In the genomic region with DNA sequence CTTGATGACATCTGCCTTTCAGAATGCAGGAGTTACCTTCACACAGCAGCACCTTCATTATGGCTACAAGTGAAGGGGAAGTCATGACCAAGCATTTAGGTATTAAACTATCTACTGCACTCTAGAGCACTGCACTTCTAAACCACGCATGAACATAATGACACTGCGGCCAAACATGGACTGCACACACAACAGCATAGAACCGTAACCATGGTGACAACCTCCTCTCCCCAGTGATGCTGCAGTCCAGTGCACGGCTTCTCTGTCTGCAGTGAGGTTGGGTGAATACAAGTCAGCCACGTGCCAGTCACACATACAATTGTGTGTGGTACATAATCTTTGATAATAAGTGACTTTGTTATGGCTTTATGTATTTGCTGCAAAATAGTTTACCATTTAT, we compare ENCODE assay signal across 20 mouse cellular contexts. TPM values are rescaled to one million over a fixed set of nuclear protein-coding genes. Genes with fewer than 3 reads are reported as not detected.
DNase-seq lines count a peak whose midpoint lies in the region; ATAC-seq lines count a peak whose summit lies in the region.
"Had no signal": no experiment of that assay in that cellular context is flagged by ENCODE, and none has a peak within 500 bp of the region (broad histone marks: within the 10 kb centered on the region; RNA-seq: fewer than 3 reads in every experiment).

No protein-coding gene starts in this region.

- H3K4me2 ChIP-seq in hindbrain, embryonic 12.5 days (replicated peaks) = no peak overlapping the region
- H3K4me2 ChIP-seq in midbrain, embryonic 12.5 days (replicated peaks) = no peak overlapping the region
- H3K4me2 ChIP-seq in liver, embryonic 12.5 days = no peak overlapping the region
- H3K4me2 ChIP-seq: liver, embryonic 15.5 days had no signal

- no peaks in the 10 kb centered on the region for H3K9me3 ChIP-seq in megakaryocyte, embryonic 14.5 days
- no peaks in the 10 kb centered on the region for H3K9me3 ChIP-seq in hindbrain, embryonic 12.5 days (replicated peaks)
- no peaks in the 10 kb centered on the region for H3K9me3 ChIP-seq in midbrain, embryonic 12.5 days
- no peaks in the 10 kb centered on the region for H3K9me3 ChIP-seq in liver, embryonic 12.5 days (replicated peaks)
- H3K9me3 ChIP-seq: liver, embryonic 15.5 days had no signal

- H3K36me3 ChIP-seq in megakaryocyte, embryonic 14.5 days (replicated peaks; ENCODE audit: low read length) = peaks cover 43% of the 10 kb centered on the region
- H3K36me3 ChIP-seq in hindbrain, embryonic 12.5 days = peaks cover 9% of the 10 kb centered on the region; the same call in 1 of the 2 replicates
- peaks cover 9% of the 10 kb centered on the region; the same call in 1 of the 2 replicates for H3K36me3 ChIP-seq in midbrain, embryonic 12.5 days
- peaks cover 9% of the 10 kb centered on the region for H3K36me3 ChIP-seq in liver, embryonic 12.5 days

- H3K9ac ChIP-seq in hindbrain, embryonic 12.5 days = no peak overlapping the region
- no peak overlapping the region for H3K9ac ChIP-seq in midbrain, embryonic 12.5 days (replicated peaks)
- H3K9ac ChIP-seq in liver, embryonic 12.5 days = no peak overlapping the region
- H3K9ac ChIP-seq: liver, embryonic 15.5 days had no signal

- H3K4me1 ChIP-seq in megakaryocyte, embryonic 14.5 days = 0 out of 2 replicates have a peak, but pooled peaks cover 3% of the 10 kb centered on the region
- H3K4me1 ChIP-seq in hindbrain, embryonic 12.5 days = peaks cover 8% of the 10 kb centered on the region; the same call in 1 of the 2 replicates
- peaks cover 4% of the 10 kb centered on the region; the same call in 1 of the 2 replicates for H3K4me1 ChIP-seq in midbrain, embryonic 12.5 days
- no peaks in the 10 kb centered on the region for H3K4me1 ChIP-seq in liver, embryonic 12.5 days
- H3K4me1 ChIP-seq: liver, embryonic 15.5 days had no signal

- peak; percentile 21 for DNase-seq in retina, embryonic 14.5 days (ENCODE audit: low spot score)
- no peak for DNase-seq in adrenal gland, adult 8-10 months
- DNase-seq: cerebellum, adult 11-12 months; heart, adult 2 months; heart, postnatal 10 days; kidney, postnatal 4 days; layer of hippocampus, postnatal 36 days; left cerebral cortex, postnatal 4 days had no signal

- H3K27ac ChIP-seq in hindbrain, embryonic 12.5 days = no peak overlapping the region
- H3K27ac ChIP-seq in midbrain, embryonic 12.5 days (replicated peaks) = no peak overlapping the region
- no peak overlapping the region for H3K27ac ChIP-seq in liver, embryonic 12.5 days
- H3K27ac ChIP-seq: heart, adult 2 months; liver, embryonic 15.5 days had no signal

- no peaks in the 10 kb centered on the region for H3K27me3 ChIP-seq in megakaryocyte, embryonic 14.5 days (replicated peaks)
- no peaks in the 10 kb centered on the region for H3K27me3 ChIP-seq in hindbrain, embryonic 12.5 days
- H3K27me3 ChIP-seq in midbrain, embryonic 12.5 days = no peaks in the 10 kb centered on the region
- H3K27me3 ChIP-seq in liver, embryonic 12.5 days (replicated peaks) = no peaks in the 10 kb centered on the region
- H3K27me3 ChIP-seq: liver, embryonic 15.5 days had no signal

- no peak for ATAC-seq in megakaryocyte, adult 5-6 weeks (ENCODE audit: poor library complexity, severe bottlenecking)
- ATAC-seq in hindbrain, embryonic 12.5 days (ENCODE audit: low FRiP score) = peak; percentile 74; the same call in 1 of the 2 replicates
- ATAC-seq in midbrain, embryonic 12.5 days (ENCODE audit: low FRiP score, low read depth) = peak; percentile 54; the same call in 1 of the 2 replicates
- ATAC-seq in liver, embryonic 12.5 days = no peak
- ATAC-seq: activated CD4-positive, CD25-positive, alpha-beta regulatory T cell, adult 4 months; CD4-positive, CD25-positive, alpha-beta regulatory T cell, adult 4 months; intestine, postnatal 0 days had no signal

- H3K4me3 ChIP-seq in megakaryocyte, embryonic 14.5 days (replicated peaks) = peak overlapping the region; percentile 29
- H3K4me3 ChIP-seq in hindbrain, embryonic 12.5 days = no peak overlapping the region
- H3K4me3 ChIP-seq in midbrain, embryonic 12.5 days = no peak overlapping the region
- no peak overlapping the region for H3K4me3 ChIP-seq in liver, embryonic 12.5 days
- H3K4me3 ChIP-seq: heart, adult 2 months; liver, embryonic 15.5 days had no signal

- WGBS in hindbrain, embryonic 12.5 days = 48% methylated on average over 5 of the region's 5 CpGs
- WGBS in midbrain, embryonic 12.5 days = 55% methylated on average over 5 of the region's 5 CpGs
- WGBS in liver, embryonic 12.5 days (ENCODE audit: insufficient replicate concordance) = 73% methylated on average over 5 of the region's 5 CpGs

RNA-seq across cellular contexts. Expression of gene Nhlrc3, which starts 17.6 kb away (rescaled TPM):
- 1.6 TPM in 1 of 2 replicates, not detected in the other for polyA plus RNA-seq in megakaryocyte, embryonic 14.5 days (2012; ENCODE audit: insufficient read depth, low replicate concordance)
- 8.5 and 8.7 TPM in 2 replicates for total RNA-seq in megakaryocyte, adult 5-6 weeks (2015)
- total RNA-seq in megakaryocyte, adult 5-6 weeks (2017) = 13.4 and 14.1 TPM in 2 replicates
- 13.5 and 13.7 TPM in 2 replicates for polyA plus RNA-seq in hindbrain, embryonic 12.5 days (2016; fragmentation: Nextera tagmentation; extraction: Ambion mirVana)
- polyA plus RNA-seq in midbrain, embryonic 12.5 days (2016; fragmentation: Nextera tagmentation; extraction: Ambion mirVana) = 12.1 and 13.4 TPM in 2 replicates
- 5.9 TPM in 2 replicates for polyA plus RNA-seq in liver, embryonic 12.5 days (2016; fragmentation: Nextera tagmentation; extraction: Ambion mirVana)
- total RNA-seq in adrenal gland, adult 8-10 months (2022) = 10 to 100 TPM; 11.0 to 17.8 (median 14.9) TPM

RNA-seq across cellular contexts. Expression of gene Proser1, which starts 17.9 kb away (rescaled TPM):
- 10.6 and 14.2 TPM in 2 replicates for polyA plus RNA-seq in megakaryocyte, embryonic 14.5 days (2012; ENCODE audit: insufficient read depth, low replicate concordance)
- total RNA-seq in megakaryocyte, adult 5-6 weeks (2015) = 20.8 and 23.8 TPM in 2 replicates
- total RNA-seq in megakaryocyte, adult 5-6 weeks (2017) = 4.2 and 5.9 TPM in 2 replicates
- polyA plus RNA-seq in hindbrain, embryonic 12.5 days (2016; fragmentation: Nextera tagmentation; extraction: Ambion mirVana) = 28.0 and 31.0 TPM in 2 replicates
- 31.6 and 35.7 TPM in 2 replicates for polyA plus RNA-seq in midbrain, embryonic 12.5 days (2016; fragmentation: Nextera tagmentation; extraction: Ambion mirVana)
- 7.7 and 8.8 TPM in 2 replicates for polyA plus RNA-seq in liver, embryonic 12.5 days (2016; fragmentation: Nextera tagmentation; extraction: Ambion mirVana)
- 10 to 100 TPM; 14.7 to 31.5 (median 22.8) TPM for total RNA-seq in adrenal gland, adult 8-10 months (2022)

RNA-seq across cellular contexts. Expression of gene Stoml3, which starts 42.9 kb away (rescaled TPM):
- not detected in 2 replicates for polyA plus RNA-seq in megakaryocyte, embryonic 14.5 days (2012; ENCODE audit: insufficient read depth, low replicate concordance)
- not detected in 2 replicates for total RNA-seq in megakaryocyte, adult 5-6 weeks (2015)
- total RNA-seq in megakaryocyte, adult 5-6 weeks (2017) = not detected in 2 replicates
- polyA plus RNA-seq in hindbrain, embryonic 12.5 days (2016; fragmentation: Nextera tagmentation; extraction: Ambion mirVana) = not detected in 2 replicates
- not detected in 2 replicates for polyA plus RNA-seq in midbrain, embryonic 12.5 days (2016; fragmentation: Nextera tagmentation; extraction: Ambion mirVana)
- polyA plus RNA-seq in liver, embryonic 12.5 days (2016; fragmentation: Nextera tagmentation; extraction: Ambion mirVana) = not detected in 2 replicates
- total RNA-seq in adrenal gland, adult 8-10 months (2022) = not detected
- total RNA-seq: common myeloid progenitor, adult 5-6 weeks; gastrocnemius, adult 18-20 months; heart, adult 2 months; heart, postnatal 10 days; left cerebral cortex, postnatal 4 days had no signal
- polyA plus RNA-seq: activated CD4-positive, CD25-positive, alpha-beta regulatory T cell, adult 4 months; CD4-positive, CD25-positive, alpha-beta regulatory T cell, adult 4 months; heart, adult 2 months; intestine, postnatal 0 days; liver, embryonic 15.5 days; spleen, adult 2 months had no signal

Comparison
In these comparisons a context has a peak if more than half of its experiments do, and no peak if none do; other contexts are left out.
1. ATAC-seq: peak in hindbrain, embryonic 12.5 days (single experiment) and midbrain, embryonic 12.5 days (single experiment); none in megakaryocyte, adult 5-6 weeks (single experiment) and liver, embryonic 12.5 days (single experiment).